Mouse (Mus musculus) heart, embryonic 15.5 days (tissue): ENCODE results near the gene Ak1. TPM values are rescaled to one million over a fixed set of nuclear protein-coding genes. Genes with fewer than 3 reads are reported as not detected.

ENCODE experiments used
- ATAC-seq: fragments of 200-750 bp; cut with Nextera tagmentation; replicated peaks from 2 replicates; pipeline ENCODE4 v1.8.0; 2017; ENCODE audit warnings: low read depth, moderate TSS enrichment; ENCODE audit not compliant: insufficient number of reproducible peaks, insufficient read depth, low FRiP score
- H3K27ac ChIP-seq: fragments of 300-500 bp; sonication (generic); 2 replicates; pipeline ENCODE4 v1.5.1; 2015; ENCODE audit warnings: mild to moderate bottlenecking, inconsistent platforms
- H3K27me3 ChIP-seq: fragments of 300-500 bp; sonication (generic); 2 replicates; pipeline ENCODE4 v1.6.1; 2015; ENCODE audit warnings: inconsistent platforms
- H3K36me3 ChIP-seq: fragments of 300-500 bp; sonication (generic); 2 replicates; pipeline ENCODE4 v1.6.1; 2015; ENCODE audit warnings: mild to moderate bottlenecking, inconsistent platforms
- H3K4me1 ChIP-seq: fragments of 300-500 bp; sonication (generic); replicated peaks from 2 replicates; pipeline ENCODE4 v1.6.1; 2015; ENCODE audit warnings: inconsistent platforms
- H3K4me2 ChIP-seq: fragments of 300-500 bp; sonication (generic); 2 replicates; pipeline ENCODE4 v1.6.1; 2015; ENCODE audit warnings: inconsistent platforms, mild to moderate bottlenecking, moderate library complexity
- H3K4me3 ChIP-seq: fragments of 300-500 bp; sonication (generic); 2 replicates; pipeline ENCODE4 v1.5.1; 2015; ENCODE audit warnings: mild to moderate bottlenecking, inconsistent platforms
- H3K9ac ChIP-seq: fragments of 300-500 bp; sonication (generic); 2 replicates; pipeline ENCODE4 v1.6.1; 2015; ENCODE audit warnings: mild to moderate bottlenecking, inconsistent platforms
- H3K9me3 ChIP-seq: fragments of 300-500 bp; sonication (generic); replicated peaks from 2 replicates; pipeline ENCODE4 v1.6.1; 2016; ENCODE audit warnings: inconsistent platforms
- WGBS: fragments of 180-500 bp; shearing (Covaris S2); methylation state at CpG from one replicate; pipeline ENCODE4 v1.1.7; 2015; ENCODE audit warnings: mixed read lengths; 5-methylcytosine and 5-hydroxymethylcytosine counted together
- polyA plus RNA-seq: library from polyadenylated mRNA; unstranded; fragments of >200 nt; fragmentation: Nextera tagmentation; extraction: Ambion mirVana; gene quantifications from 2 replicates; pipeline ENCODE4 v1.2.1, GENCODE M21; 2015

Gene Ak1
- polyA plus RNA-seq, result 360 and 390 TPM in 2 replicates

DNA sequence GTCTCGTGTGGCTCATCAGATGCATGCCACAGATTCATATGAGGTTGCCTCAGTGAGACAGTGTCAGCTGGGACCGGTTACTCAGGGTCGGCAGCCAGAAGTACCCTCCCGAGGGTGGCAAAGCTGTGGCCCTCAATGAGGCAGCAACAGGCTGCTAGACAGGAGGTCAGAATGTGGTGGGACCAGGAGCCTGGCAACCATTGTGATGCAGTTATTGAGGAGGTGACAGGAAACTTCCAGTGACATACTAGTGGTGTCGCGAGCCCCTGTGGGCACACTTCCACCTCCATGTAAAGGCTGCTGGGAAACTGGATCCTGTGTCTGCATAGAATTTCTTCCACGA lies at the start of gene Ak1:
Gene Ak1, plus strand, starts transcription at position 242 of the 343 bp plus-strand sequence.
- Histone ChIP-seq H3K4me3 (peak within 1 kb of the TSS; percentile 10; the same call in 1 of the 2 replicates), H3K36me3 (peaks cover 20% of the 10 kb centered on the region), H3K4me1 (peaks cover 58% of the 10 kb centered on the region), H3K27me3 (no peaks in the 10 kb centered on the region), H3K4me2 (peak within 1 kb of the TSS; percentile 44), H3K9ac (peak within 1 kb of the TSS; percentile 29), H3K27ac (peak within 1 kb of the TSS; percentile 93), H3K9me3 (no peaks in the 10 kb centered on the region)
- WGBS, result 7% methylated on average over 7 of the region's 7 CpGs
- ATAC-seq, result no peak

DNA sequence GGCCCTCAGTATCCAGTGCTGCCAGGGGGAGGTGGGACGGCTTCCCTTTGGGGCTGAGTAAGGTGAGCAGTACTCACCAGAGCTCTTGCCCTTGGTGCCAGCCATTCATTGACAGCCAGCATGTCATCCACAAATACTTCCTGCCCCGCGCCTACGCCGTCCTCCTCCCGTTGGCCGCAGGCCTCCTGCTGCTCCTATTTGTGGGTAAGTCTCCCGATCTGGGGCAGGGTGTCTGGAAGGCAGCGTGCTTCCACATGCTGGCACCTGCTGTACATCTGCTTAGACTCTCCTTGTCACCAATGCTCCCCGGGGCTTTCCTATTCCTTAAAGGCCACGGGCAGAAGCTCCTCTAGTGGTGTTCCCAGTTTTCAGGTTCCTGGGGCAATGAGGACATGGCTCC lies 49.4 kb upstream of the Ak1 start:
- H3K9me3 ChIP-seq, result no peaks in the 10 kb centered on the region
- no peak for ATAC-seq
- H3K4me2 ChIP-seq, result no peak overlapping the region; the same call in 1 of the 2 replicates

DNA sequence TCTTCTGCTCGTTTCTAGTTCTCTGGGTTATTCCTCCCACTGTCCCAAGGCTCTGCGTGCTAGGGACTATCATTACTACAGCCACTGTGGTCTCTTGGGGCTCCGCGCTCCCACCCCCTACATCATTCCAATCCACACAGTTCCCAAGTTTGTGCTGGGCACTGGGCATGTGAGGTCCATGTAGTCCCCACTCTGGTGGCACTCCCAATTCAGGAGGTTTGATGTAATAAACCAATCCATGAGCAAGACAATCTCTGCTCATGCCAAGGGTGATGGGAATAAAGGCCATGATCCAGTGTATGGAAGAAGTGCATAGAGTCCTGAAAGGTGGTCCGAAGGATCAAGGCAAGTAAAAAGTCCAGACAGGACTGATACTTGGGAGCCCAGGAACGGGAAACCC lies 47.1 kb upstream of the Ak1 start, which contains the start of gene Pip5kl1:
Gene Pip5kl1, plus strand, starts transcription at position 301 of the 400 bp plus-strand sequence.
- Histone ChIP-seq H3K9me3 (no peaks in the 10 kb centered on the region), H3K4me2 (peak within 1 kb of the TSS; percentile 69), H3K36me3 (0 out of 2 replicates have a peak, but pooled peaks cover 9% of the 10 kb centered on the region), H3K9ac (peak within 1 kb of the TSS; percentile 34; the same call in 1 of the 2 replicates), H3K4me3 (peak within 1 kb of the TSS; percentile 39), H3K4me1 (peaks cover 25% of the 10 kb centered on the region), H3K27ac (no peak within 1 kb of the TSS), H3K27me3 (peaks cover 39% of the 10 kb centered on the region)
- ATAC-seq, result no peak
- WGBS, result 71% methylated on average over 6 of the region's 6 CpGs

More for the DNA sequence above, 49.4 kb upstream of the Ak1 start:
- no peak overlapping the region for H3K27ac ChIP-seq
- WGBS, result 85% methylated on average over 11 of the region's 11 CpGs
- peaks cover 35% of the 10 kb centered on the region for H3K4me1 ChIP-seq
- H3K36me3 ChIP-seq, result peaks cover 17% of the 10 kb centered on the region; the same call in 1 of the 2 replicates
- peaks cover 20% of the 10 kb centered on the region for H3K27me3 ChIP-seq
- H3K9ac ChIP-seq, result no peak overlapping the region
- H3K4me3 ChIP-seq, result no peak overlapping the region

DNA sequence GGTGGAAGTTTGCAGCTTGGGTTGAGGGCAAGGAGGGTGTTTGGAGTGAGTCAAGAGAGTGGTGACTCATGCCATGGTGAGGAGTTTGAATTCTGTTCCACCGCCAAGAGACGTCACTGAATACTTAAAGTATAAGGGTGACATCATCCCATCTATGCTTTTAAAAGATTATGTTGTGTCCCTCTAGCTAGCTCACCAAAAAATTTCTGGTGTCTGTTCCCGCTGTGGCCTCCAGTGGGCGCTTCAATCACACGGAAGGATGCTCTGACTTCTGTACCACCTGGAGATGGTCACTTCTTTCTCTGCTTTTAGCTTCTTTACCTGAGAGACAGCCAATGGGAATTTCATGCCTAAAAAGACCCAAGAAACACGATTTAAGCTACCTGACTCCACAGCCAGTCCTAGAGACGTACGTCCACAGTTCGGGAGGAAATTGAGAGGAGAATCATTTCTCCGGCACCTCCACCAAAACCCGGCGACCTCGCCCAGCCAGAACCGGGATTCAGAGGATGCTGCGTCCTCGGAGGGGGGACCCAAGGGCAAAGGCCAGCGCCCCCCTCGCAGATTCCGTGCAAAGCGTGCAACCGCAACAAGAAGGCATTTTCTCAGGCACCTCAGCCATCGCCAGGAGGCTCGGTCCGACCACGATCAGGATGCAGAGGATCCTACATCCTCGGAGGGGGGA lies 46.5 kb upstream of the Ak1 start:
- Histone ChIP-seq H3K4me2 (peak overlapping the region; percentile 69), H3K9ac (peak overlapping the region; percentile 34; the same call in 1 of the 2 replicates), H3K4me1 (peaks cover 25% of the 10 kb centered on the region), H3K27ac (no peak overlapping the region), H3K36me3 (0 out of 2 replicates have a peak, but pooled peaks cover 9% of the 10 kb centered on the region), H3K4me3 (peak overlapping the region; percentile 39), H3K9me3 (no peaks in the 10 kb centered on the region), H3K27me3 (peaks cover 45% of the 10 kb centered on the region)
- ATAC-seq, result no peak
- WGBS, result 2% methylated on average over 26 of the region's 26 CpGs

DNA sequence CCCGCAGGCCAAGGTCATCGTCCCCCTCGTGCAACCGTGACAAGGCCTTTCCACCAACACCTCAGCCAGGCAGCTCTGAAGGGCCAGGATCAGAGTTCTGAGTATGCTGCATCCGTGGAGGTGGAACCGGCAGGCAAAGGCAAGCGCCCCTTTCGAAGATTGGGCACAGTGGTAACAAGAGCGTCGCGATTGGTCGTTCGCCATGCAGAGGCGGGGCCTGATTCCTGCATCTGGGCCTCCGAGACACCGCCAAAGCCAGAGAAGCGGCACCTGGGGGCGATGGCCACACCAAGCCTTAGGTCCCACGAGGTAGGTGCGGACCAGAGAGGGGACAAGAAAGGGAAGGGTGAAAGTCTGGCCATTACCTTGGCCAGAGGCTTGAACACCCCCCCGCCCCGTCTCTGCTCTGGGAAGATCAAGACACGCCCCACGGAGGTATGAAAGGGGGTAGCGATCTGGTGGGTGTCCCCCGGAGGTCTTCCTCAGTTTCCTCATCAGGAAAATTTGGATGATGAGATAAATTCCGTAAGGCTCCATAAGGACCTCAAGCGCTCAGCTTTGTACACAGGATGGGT lies 45.9 kb upstream of the Ak1 start, which contains the start of gene 9430097D07Rik:
Gene 9430097D07Rik, minus strand, starts transcription at position 99 of the 575 bp plus-strand sequence.
- no peak within 1 kb of the TSS for H3K27ac ChIP-seq

DNA sequence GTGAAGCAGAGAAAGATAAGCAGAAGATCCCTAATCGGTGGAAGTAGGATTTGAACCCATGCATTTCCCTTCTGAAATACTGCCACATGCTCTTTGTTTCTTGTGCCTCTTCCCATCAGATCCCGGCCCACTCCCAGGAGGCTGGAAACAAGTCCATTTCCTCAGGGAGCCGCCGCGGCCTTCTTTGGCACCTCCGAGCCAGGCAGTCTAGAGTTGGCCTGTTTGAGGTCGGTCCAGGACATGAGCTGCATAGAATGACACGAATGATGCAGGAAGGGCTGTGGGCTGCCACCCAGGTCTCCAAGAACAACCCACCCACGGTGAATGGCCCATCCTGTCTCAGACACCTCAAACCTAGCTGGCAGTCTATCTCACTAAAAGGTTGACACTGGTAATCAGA lies 45.0 kb upstream of the Ak1 start:
- WGBS, result 84% methylated on average over 9 of the region's 9 CpGs
- H3K36me3 ChIP-seq, result 0 out of 2 replicates have a peak, but pooled peaks cover 9% of the 10 kb centered on the region
- H3K9me3 ChIP-seq, result no peaks in the 10 kb centered on the region
- H3K9ac ChIP-seq, result no peak overlapping the region
- no peak overlapping the region for H3K4me3 ChIP-seq
- no peak for ATAC-seq
- H3K27me3 ChIP-seq, result peaks cover 48% of the 10 kb centered on the region
- no peak overlapping the region for H3K27ac ChIP-seq
- H3K4me2 ChIP-seq, result no peak overlapping the region
- peaks cover 16% of the 10 kb centered on the region for H3K4me1 ChIP-seq

More for the DNA sequence above, 45.9 kb upstream of the Ak1 start, which contains the start of gene 9430097D07Rik:
- Histone ChIP-seq H3K4me3 (peak within 1 kb of the TSS; percentile 39), H3K9ac (peak within 1 kb of the TSS; percentile 34; the same call in 1 of the 2 replicates), H3K4me1 (peaks cover 22% of the 10 kb centered on the region), H3K4me2 (peak within 1 kb of the TSS; percentile 69), H3K27me3 (peaks cover 48% of the 10 kb centered on the region), H3K36me3 (0 out of 2 replicates have a peak, but pooled peaks cover 9% of the 10 kb centered on the region), H3K9me3 (no peaks in the 10 kb centered on the region)
- WGBS, result 9% methylated on average over 28 of the region's 28 CpGs
- ATAC-seq, result no peak

DNA sequence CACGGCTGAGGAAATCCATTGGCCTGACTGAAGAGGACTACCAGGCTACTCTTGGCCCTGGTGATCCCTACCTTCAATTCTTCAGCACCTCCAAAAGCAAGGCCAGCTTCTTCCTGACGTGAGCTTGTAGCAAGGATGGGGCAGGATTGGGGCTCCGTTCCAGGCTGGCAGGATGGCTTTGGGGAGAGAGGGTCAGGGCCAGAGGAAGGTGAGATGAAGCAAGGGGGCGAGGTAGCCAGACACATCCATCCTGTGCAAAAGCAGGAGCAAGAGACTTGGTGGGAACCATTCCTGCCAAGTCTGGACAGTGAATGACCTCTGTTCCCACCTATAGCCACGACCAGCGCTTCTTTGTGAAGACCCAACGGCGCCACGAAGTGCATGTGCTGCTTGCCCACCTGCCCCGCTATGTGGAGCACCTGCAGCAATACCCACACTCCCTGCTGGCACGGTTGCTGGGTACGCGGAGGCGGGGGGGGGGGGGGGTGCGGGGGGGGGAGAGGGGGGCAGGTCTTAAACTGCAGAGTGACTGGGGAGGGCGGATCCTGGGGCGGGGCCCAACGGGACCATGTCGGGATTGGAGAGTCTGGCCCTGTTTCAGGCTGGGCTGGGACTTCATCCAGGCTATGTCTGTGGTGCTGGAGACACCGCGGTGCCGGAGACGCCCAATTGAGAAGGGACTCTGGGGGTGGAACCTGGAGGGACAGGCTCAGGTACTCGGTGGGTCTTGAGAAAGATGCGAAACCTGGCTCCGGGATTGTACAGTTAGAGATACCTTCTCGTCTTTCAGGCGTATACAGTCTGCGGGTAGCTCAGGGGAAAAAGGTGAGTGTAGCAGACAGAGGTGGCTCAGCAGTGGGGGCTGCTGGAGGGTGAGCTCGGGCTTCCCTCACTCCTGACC lies 43.2 kb upstream of the Ak1 start:
- peaks cover 15% of the 10 kb centered on the region for H3K4me1 ChIP-seq
- H3K36me3 ChIP-seq, result no peaks in the 10 kb centered on the region
- H3K4me3 ChIP-seq, result no peak overlapping the region
- H3K9me3 ChIP-seq, result no peaks in the 10 kb centered on the region
- ATAC-seq, result no peak
- no peak overlapping the region for H3K4me2 ChIP-seq
- H3K27me3 ChIP-seq, result peaks cover 52% of the 10 kb centered on the region
- no peak overlapping the region for H3K9ac ChIP-seq
- no peak overlapping the region for H3K27ac ChIP-seq
- 33% methylated on average over 25 of the region's 30 CpGs for WGBS

DNA sequence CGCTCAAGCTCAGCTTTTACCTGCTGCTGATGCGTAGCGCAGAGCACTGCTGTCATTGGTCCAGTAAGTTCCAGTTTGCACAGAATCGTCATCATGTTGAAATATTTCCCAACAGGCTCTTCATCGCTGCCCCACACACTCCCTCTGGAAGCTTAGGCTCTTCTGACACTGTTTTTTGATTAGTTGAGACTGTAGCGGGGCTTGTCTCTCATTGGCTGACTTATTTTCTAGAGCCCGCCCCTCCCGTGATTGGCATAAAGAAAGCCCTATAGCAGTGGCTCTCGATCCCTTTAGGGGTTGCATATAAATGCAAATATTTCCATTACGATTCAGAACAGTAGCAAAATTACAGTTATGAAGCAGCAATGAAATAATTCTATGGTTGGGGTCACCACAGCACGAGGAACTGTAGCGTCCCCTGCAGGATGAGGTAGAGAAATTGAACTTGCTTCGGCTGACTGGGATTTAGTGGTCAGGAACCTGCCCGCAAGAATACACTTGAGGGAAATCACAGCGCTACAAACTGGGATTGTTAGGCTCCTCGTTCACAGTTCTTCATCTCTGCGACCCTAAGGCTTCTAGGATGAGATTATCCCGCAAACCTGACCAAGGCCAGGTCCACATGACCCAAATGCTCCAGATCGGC lies 40.0 kb upstream of the Ak1 start:
- peaks cover 7% of the 10 kb centered on the region for H3K4me1 ChIP-seq
- no peak overlapping the region for H3K9ac ChIP-seq
- H3K4me3 ChIP-seq, result peak overlapping the region; percentile 36
- peak overlapping the region; percentile 43 for H3K4me2 ChIP-seq
- H3K27ac ChIP-seq, result no peak overlapping the region
- no peaks in the 10 kb centered on the region for H3K9me3 ChIP-seq
- H3K27me3 ChIP-seq, result peaks cover 38% of the 10 kb centered on the region
- ATAC-seq, result no peak
- no peaks in the 10 kb centered on the region for H3K36me3 ChIP-seq
- 36% methylated on average over 19 of the region's 19 CpGs for WGBS

DNA sequence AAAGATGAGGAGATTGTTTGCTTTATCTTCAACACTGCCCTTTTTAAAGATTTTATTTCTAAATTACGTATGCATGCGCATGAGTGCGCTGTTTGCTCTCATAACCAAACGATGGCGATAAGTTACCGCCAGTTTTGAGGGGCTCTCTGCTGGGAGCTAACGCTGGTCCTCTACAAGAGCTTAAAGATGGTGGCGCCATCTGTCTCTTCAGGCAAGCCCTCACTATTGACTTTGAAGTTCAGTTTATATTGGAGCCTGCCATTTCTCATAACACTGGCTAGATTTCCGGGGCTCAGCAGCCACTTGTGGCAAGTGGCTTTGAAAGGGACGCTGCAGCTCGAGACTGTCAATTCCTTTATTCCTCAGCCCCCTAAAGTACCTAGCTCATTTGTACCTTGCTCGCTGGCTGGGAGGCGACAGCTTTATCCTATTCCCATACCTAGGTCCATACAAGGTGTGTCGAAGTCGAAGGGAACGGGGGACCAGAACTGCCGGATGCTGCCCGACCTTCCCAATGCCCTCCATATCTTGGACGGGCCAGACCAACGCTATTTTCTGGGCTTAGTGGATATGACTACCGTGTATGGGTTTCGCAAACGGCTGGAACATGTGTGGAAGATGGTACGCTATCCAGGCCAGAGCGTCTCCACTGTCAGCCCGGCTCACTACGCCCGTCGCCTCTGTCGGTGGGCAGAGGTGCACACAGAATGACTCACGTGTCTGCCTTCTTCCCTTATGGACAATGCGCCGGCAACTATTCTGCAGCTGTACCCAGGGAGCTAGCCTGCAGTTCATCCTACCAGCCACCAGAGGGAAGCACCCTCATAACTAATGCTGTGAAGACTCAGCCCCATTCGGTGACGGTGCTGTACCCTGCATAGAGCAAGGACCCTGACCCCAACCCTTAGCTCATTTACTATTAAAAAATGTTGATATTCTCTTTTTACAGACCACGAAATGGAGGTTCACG lies 38.4 kb upstream of the Ak1 start:
- H3K27ac ChIP-seq, result no peak overlapping the region
- ATAC-seq, result peak; percentile 43
- 10% methylated on average over 37 of the region's 37 CpGs for WGBS
- peaks cover 18% of the 10 kb centered on the region for H3K4me1 ChIP-seq
- H3K4me2 ChIP-seq, result peak overlapping the region; percentile 68
- no peaks in the 10 kb centered on the region for H3K9me3 ChIP-seq
- H3K4me3 ChIP-seq, result peak overlapping the region; percentile 37
- peak overlapping the region; percentile 23; the same call in 1 of the 2 replicates for H3K9ac ChIP-seq
- peaks cover 24% of the 10 kb centered on the region for H3K27me3 ChIP-seq
- H3K36me3 ChIP-seq, result no peaks in the 10 kb centered on the region
